ENCODE assay signal across 8 mouse cellular contexts in genomic region chr15:83344157-83344556, GRCm38 (mm10). TPM values are rescaled to one million over a fixed set of nuclear protein-coding genes. Genes with fewer than 3 reads are reported as not detected.
DNase-seq lines count a peak whose midpoint lies in the region; ATAC-seq and TF ChIP-seq lines count a peak whose summit lies in the region.

No protein-coding gene starts in this region.

- no peak overlapping the region for H3K4me3 ChIP-seq in kidney, embryonic 15.5 days (replicated peaks)
- no peak overlapping the region for H3K4me3 ChIP-seq in embryonic facial prominence, embryonic 10.5 days
- H3K4me3 ChIP-seq in small intestine, adult 2 months (ENCODE audit: low read depth, low read length), result 0 out of 2 replicates have a peak overlapping the region, but pooled peaks have one; percentile 4
- no peak overlapping the region for H3K4me3 ChIP-seq in midbrain, embryonic 15.5 days

- DNase-seq in kidney, adult 8-10 months, result no peak
- no peak for DNase-seq in embryonic facial prominence, embryonic 10.5 days (ENCODE audit: low spot score)
- DNase-seq in heart, postnatal 25 days (ENCODE audit: low spot score), result peak; percentile 10
- no peak for DNase-seq in left cerebral cortex, postnatal 10 days (ENCODE audit: extremely low spot score in 1 of 2, low spot score in 2 of 2)
- no peak for DNase-seq in right cerebral cortex, adult 2 months (ENCODE audit: low spot score in 2 of 2)

- no peak overlapping the region for H3K27ac ChIP-seq in kidney, embryonic 15.5 days
- peak overlapping the region; percentile 31; the same call in 1 of the 2 replicates for H3K27ac ChIP-seq in embryonic facial prominence, embryonic 10.5 days (replicated peaks)
- H3K27ac ChIP-seq in small intestine, adult 2 months (ENCODE audit: insufficient read depth, low read depth, low read length), result peak overlapping the region; percentile 81
- no peak overlapping the region for H3K27ac ChIP-seq in midbrain, embryonic 15.5 days

- H3K27me3 ChIP-seq in kidney, embryonic 15.5 days, result no peaks in the 10 kb centered on the region
- no peaks in the 10 kb centered on the region for H3K27me3 ChIP-seq in embryonic facial prominence, embryonic 10.5 days (replicated peaks; ENCODE audit: low read depth, poor library complexity, severe bottlenecking)
- H3K27me3 ChIP-seq in small intestine, adult 2 months (ENCODE audit: control insufficient read depth, insufficient read depth, low read length), result no peaks in the 10 kb centered on the region
- no peaks in the 10 kb centered on the region for H3K27me3 ChIP-seq in midbrain, embryonic 15.5 days (replicated peaks)

- H3K4me1 ChIP-seq in kidney, embryonic 15.5 days, result peaks cover 7% of the 10 kb centered on the region
- peaks cover 21% of the 10 kb centered on the region for H3K4me1 ChIP-seq in embryonic facial prominence, embryonic 10.5 days
- peaks cover 31% of the 10 kb centered on the region for H3K4me1 ChIP-seq in small intestine, adult 2 months (ENCODE audit: control insufficient read depth, insufficient read depth, insufficient read length, low read length)
- H3K4me1 ChIP-seq in midbrain, embryonic 15.5 days, result peaks cover 10% of the 10 kb centered on the region

- ATAC-seq in kidney, embryonic 15.5 days (replicated peaks; ENCODE audit: low FRiP score), result peak; percentile 64; the same call in 1 of the 2 replicates
- ATAC-seq in midbrain, embryonic 15.5 days (replicated peaks), result no peak

- 20% methylated on average over 7 of the region's 7 CpGs for WGBS in kidney, embryonic 15.5 days
- 25% methylated on average over 7 of the region's 7 CpGs for WGBS in embryonic facial prominence, embryonic 10.5 days
- WGBS in small intestine, adult 2 months, result 22% methylated on average over 7 of the region's 7 CpGs
- WGBS in midbrain, embryonic 15.5 days, result 34% methylated on average over 7 of the region's 7 CpGs

- H3K9ac ChIP-seq in kidney, embryonic 15.5 days, result no peak overlapping the region
- H3K9ac ChIP-seq in midbrain, embryonic 15.5 days, result no peak overlapping the region

- H3K4me2 ChIP-seq in kidney, embryonic 15.5 days, result no peak overlapping the region
- H3K4me2 ChIP-seq in midbrain, embryonic 15.5 days, result no peak overlapping the region

- peaks cover 34% of the 10 kb centered on the region for H3K36me3 ChIP-seq in kidney, embryonic 15.5 days
- peaks cover 28% of the 10 kb centered on the region for H3K36me3 ChIP-seq in embryonic facial prominence, embryonic 10.5 days (replicated peaks)
- H3K36me3 ChIP-seq in small intestine, adult 2 months (ENCODE audit: control insufficient read depth, insufficient read depth, low read length), result peaks cover 28% of the 10 kb centered on the region
- H3K36me3 ChIP-seq in midbrain, embryonic 15.5 days (replicated peaks), result peaks cover 4% of the 10 kb centered on the region; the same call in 1 of the 2 replicates

- no peaks in the 10 kb centered on the region for H3K9me3 ChIP-seq in kidney, embryonic 15.5 days (replicated peaks)
- no peaks in the 10 kb centered on the region for H3K9me3 ChIP-seq in embryonic facial prominence, embryonic 10.5 days
- H3K9me3 ChIP-seq in midbrain, embryonic 15.5 days, result no peaks in the 10 kb centered on the region

- TF ChIP-seq POLR2A in small intestine, adult 2 months (IDR thresholded peaks at IDR 0.05; ENCODE audit: low read depth, low read length), result no peak

- TF ChIP-seq CTCF in small intestine, adult 2 months (IDR thresholded peaks at IDR 0.05; ENCODE audit: extremely low read depth, insufficient read length, insufficient replicate concordance, low read depth, low read length), result no peak

- intact Hi-C loops in heart, postnatal 25 days (cut with DNase I), result no loop called here
- intact Hi-C loops in left cerebral cortex, postnatal 10 days (cut with DNase I), result loop anchor here (10.0 kb wide), 1 partner anchor 129 kb away; no protein-coding TSS in a partner anchor

RNA-seq across cellular contexts. Expression of gene Arfgap3, which starts 5.9 kb away (rescaled TPM):
- 35.7 and 36.3 TPM in 2 replicates for polyA plus RNA-seq in kidney, embryonic 15.5 days (2015; fragmentation: Nextera tagmentation; extraction: Ambion mirVana)
- polyA plus RNA-seq in embryonic facial prominence, embryonic 10.5 days (2016; fragmentation: Nextera tagmentation; extraction: Ambion mirVana), result 27.2 and 29.1 TPM in 2 replicates
- total RNA-seq in heart, postnatal 25 days (2021), result 10 to 100 TPM in 1 of 2 experiments, 1 to 10 TPM in 1; 8.7 to 10.3 TPM
- 39.6 and 88.2 TPM in 2 replicates for polyA plus RNA-seq in small intestine, adult 2 months (2012; rRNA removed)
- 10 to 100 TPM; 20.1 to 23.4 TPM for total RNA-seq in left cerebral cortex, postnatal 10 days (2021)
- 44.4 and 45.1 TPM in 2 replicates for polyA plus RNA-seq in midbrain, embryonic 15.5 days (2015; fragmentation: Nextera tagmentation; extraction: Ambion mirVana)

Comparison
In these comparisons a context has a peak if more than half of its experiments do, and no peak if none do; other contexts are left out.
1. H3K27ac ChIP-seq: peak in embryonic facial prominence, embryonic 10.5 days (single experiment) and small intestine, adult 2 months (single experiment); none in kidney, embryonic 15.5 days (single experiment) and midbrain, embryonic 15.5 days (single experiment).